Mouse (Mus musculus) gastrocnemius, adult 8-10 months (tissue): ENCODE data around the gene Atp1b2. TPM values are rescaled to one million over a fixed set of nuclear protein-coding genes. Genes with fewer than 3 reads are reported as not detected.
A peak's percentile ranks its signal among the peaks of the same experiment; 100 is the strongest.

ENCODE experiments used
- DNase-seq, 2 experiments: peaks; one replicate each; pipeline ENCODE4 v3.0.0; 2022; ENCODE audit warnings: low spot score in 2 of 2
- total RNA-seq, 4 experiments: library from RNA; stranded (reverse); gene quantifications; 2 replicates each; pipeline ENCODE4 v1.2.4; 2022

Atp1b2 gene
- total RNA-seq, 4 experiments from 2014 or later, result 333 to 372 (median 353) TPM

- no peak for DNase-seq
These were observed 2.8 kb upstream of the Atp1b2 start for GRCm38 (mm10) chr11:69608525-69608924.

DNA sequence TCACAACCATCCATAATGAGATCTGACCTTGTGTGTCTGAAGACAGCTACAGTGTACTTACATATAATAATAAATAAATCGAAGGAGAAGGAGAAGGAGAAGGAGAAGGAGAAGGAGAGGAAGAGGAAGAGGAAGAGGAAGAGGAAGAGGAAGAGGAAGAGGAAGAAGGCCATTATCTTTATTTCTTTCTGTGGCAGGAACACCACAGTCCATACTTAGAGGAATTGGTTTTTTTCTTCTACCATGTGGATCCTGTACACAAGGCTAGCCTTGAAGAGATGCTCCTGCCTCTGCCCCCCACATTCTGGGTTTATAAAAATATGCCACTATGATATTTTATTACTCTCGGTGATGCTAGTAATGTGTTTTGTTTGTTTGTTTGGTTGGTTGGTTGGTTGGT is 1.1 kb upstream of the Atp1b2 start:
- no peak for DNase-seq

GRCm38 (mm10) chr11:69606491-69606795 is 701 bp upstream of the Atp1b2 start:
- DNase-seq, result no peak

- no peak for DNase-seq
These were observed 712 bp downstream of the Atp1b2 start for GRCm38 (mm10) chr11:69604795-69605664.

DNA sequence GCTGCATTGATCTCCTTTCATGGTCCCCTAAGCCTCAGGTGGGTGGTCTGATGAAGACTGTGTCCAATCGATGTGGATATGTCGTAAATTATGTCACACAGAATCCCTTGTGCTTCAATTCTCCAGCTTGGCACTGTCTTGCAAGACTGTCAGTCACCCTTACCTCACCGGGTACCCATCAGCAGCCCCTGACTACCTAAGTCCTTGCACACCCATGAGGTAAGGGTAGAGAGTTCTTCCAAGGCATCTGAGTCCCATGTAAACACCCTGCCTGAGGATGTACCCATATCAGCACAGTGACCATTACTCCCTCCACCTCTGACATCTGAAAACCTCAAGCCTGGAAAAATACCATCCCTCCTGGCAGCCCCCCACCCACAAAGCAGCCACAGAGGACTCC is 1.4 kb downstream of the Atp1b2 start:
- no peak for DNase-seq

GRCm38 (mm10) chr11:69603516-69603915 is 2.2 kb downstream of the Atp1b2 start:
- no peak for DNase-seq

GRCm38 (mm10) chr11:69601768-69602167 is 4.0 kb downstream of the Atp1b2 start:
- no peak for DNase-seq

DNA sequence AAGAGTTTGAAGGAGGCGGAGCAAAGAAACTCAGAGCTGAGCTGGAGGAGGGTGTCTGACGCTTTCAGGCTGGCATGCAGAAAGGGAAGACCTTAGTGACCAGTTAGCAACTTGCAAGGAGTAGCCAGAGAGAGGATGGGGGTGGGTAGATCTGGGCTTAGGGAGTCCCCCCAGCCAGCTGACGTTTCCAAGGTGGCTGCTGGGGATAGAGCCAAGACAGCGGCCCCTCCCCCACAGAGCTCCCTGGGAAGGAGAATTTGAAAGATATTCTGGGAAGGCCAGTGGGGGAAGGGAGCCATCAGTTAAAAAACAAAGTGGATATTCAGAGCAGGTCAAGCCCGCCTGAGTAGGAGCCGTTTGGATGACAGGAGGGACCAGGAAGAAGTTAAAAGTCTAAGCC is 5.6 kb downstream of the Atp1b2 start:
- peak; percentile 71 to 83 for DNase-seq

GRCm38 (mm10) chr11:69599436-69599835 is 6.3 kb downstream of the Atp1b2 start:
- no peak for DNase-seq

DNA sequence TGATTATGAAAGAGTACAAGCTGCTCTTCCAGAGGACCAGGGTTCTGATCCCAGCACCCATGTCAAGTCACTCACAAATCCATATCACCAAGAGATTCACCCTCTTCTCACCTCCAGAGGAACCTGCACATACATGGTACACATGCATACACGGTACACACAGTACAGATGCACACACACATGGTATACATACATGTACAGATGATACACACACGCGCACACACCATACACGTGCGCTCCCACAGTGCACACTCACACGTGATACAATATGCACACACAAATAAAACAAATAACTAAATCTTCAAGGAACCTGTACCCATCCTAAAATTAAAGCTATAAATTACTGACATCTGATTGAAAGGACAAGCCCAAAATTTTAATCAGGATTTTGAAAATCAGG is 10.9 kb downstream of the Atp1b2 start:
- no peak for DNase-seq

- DNase-seq, result no peak
These were observed 12.9 kb downstream of the Atp1b2 start for GRCm38 (mm10) chr11:69592799-69593198.

GRCm38 (mm10) chr11:69591899-69592637 is 13.7 kb downstream of the Atp1b2 start:
- DNase-seq, result peak in 1 of 2 experiments; percentile 49

GRCm38 (mm10) chr11:69591424-69591823 is 14.3 kb downstream of the Atp1b2 start:
- peak in 1 of 2 experiments; percentile 51 for DNase-seq

DNA sequence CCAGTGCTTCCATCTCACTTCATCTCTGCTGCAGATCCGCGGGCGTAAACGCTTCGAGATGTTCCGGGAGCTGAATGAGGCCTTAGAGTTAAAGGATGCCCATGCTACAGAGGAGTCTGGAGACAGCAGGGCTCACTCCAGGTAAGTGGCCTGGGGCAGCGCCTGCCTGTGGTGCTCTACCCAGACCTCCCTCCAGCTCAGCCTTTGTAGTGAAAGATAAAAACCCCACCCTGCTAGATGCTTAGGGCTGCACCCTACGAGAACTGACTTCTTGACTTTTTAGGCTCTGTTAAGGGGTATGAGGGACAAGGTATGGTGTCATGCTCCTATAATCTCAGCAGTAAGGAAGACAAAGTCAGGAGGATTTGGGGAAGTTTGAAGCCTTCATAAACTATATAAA is 15.1 kb downstream of the Atp1b2 start:
- DNase-seq, result no peak

DNA sequence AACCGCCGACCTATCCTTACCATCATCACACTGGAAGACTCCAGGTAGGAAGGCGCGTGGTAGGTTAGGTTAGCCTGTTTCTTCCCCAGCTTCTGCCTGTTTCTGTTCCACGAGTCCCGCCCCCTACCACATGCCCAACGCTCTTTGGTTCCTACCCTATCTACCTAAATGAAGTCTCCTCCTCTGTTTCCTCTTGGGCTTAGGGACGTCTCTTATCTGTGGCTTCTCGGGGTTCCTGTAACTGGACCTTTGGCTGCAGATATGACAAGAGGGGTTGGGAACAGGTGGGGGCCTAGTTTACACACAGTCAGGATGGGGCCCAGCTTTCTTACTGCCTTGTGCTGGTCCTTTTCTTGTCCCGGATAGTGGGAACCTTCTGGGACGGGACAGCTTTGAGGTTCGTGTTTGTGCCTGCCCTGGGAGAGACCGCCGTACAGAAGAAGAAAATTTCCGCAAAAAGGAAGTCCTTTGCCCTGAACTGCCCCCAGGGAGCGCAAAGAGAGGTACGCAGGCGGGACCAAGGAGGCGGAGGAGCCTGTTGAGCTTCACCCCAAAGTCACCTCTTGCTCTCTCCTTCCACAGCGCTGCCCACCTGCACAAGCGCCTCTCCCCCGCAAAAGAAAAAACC is 16.4 kb downstream of the Atp1b2 start:
- DNase-seq, result no peak

DNA sequence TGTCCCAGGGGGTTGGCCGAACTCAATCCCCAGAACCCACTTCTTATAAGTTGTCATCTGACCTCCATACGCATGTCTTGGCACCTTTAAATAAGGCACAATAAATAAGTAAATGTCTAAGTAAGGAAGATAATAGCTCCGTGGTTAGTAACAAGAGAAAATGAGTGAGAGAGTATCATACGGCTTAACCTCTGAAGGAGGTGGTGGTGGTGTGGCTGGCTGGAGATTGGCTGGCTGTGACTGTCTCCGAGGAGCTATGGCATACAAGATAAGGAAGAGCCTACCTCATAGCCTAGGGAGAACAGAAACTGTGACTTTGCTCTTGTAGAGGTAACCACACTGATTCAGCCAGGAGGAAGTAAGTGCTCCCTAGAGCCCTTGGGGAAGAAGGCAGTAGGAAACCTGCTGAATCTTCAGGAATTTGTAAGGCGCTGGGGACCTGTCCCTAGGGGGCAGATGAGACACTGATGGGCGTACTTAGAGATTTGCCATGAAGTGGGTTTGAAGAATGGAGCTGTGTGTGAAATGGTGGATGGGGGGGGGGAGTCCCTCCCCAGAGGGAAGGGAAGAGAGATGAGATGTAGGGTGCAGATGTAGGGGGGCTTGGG is 19.9 kb downstream of the Atp1b2 start:
- no peak for DNase-seq

- no peak for DNase-seq
These were observed 20.8 kb downstream of the Atp1b2 start for GRCm38 (mm10) chr11:69584937-69585336.

DNA sequence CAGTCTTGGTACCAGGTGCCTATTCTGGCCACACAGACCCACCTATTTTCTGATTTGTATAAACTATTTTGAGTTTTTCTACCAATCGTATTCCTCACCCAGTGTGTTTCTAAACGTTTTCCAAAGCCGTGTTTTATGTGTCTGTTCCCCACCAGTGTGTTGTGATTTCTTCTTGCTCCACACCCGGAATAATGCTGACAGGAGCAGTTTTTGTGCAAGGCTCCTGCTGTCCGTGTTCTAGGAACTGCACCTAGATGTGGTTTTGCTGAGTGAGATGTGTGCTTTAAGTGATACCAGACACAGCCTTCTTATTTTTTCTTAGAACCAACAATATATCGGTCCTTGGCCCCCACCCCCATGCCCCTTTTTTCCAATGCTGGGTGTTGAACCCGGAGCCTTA is 21.7 kb downstream of the Atp1b2 start:
- DNase-seq, result no peak

- DNase-seq, result no peak
These were observed 23.4 kb downstream of the Atp1b2 start for GRCm38 (mm10) chr11:69582230-69582805.

DNA sequence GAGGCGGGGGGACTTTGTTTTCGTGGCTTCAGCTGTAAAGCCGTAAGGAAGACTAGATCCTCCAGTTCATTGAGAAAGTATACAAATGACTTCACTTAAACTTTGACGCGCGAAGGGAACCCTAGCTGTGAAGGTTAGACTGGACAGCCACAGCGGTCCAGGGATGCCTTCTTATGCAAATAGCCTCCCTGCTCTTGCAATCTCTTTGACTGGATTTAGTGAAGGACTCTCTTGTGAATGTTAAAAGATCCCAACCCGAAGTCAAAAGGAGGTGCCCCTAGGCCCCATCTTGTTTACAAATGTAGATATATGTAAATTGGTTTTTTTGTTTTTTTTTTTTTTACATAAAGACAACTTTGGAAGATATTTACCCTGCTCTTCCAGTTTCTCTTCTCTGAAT is 23.9 kb downstream of the Atp1b2 start:
- DNase-seq, result no peak

DNA sequence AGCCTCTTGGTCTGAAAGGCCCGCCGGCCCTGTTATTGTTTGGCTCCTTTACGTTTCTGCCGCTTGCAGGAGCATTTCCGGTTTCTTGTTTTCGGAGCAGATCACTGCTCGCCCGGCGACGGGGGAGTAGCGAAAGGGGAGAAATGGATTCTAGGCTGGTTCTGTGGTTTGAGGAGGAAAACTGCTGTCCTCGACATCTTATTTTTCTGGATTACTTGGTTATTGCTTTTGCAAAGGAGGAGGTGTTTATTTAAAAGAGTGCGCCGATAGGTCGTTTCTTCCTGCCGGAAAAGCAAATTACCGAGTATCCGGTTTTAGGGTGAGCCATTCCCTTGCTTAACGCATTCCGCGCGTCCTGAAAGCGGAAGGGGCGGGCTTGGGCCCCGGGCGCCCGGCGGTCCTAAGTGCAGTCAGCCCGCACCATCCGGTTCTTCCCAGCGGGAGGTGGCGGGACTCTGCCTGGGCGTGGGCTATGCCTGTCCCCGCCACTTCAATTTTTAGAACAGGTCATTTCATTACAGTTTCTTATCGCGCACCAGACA is 24.5 kb downstream of the Atp1b2 start:
- DNase-seq, result peak; percentile 80 to 81
